Mouse (Mus musculus): ENCODE data around the gene Gm45234. TPM values are rescaled to one million over a fixed set of nuclear protein-coding genes. Genes with fewer than 3 reads are reported as not detected.

The Gm45234 gene
- total and polyA plus RNA-seq, 3 experiments, result not detected

- Histone ChIP-seq H3K4me3 (ENCODE audit: low read depth, low read length) (no peak overlapping the region), H3K4me1 (ENCODE audit: insufficient read depth, low read depth, low read length) (peaks cover 43% of the 10 kb centered on the region), H3K36me3 (replicated peaks) (peaks cover 87% of the 10 kb centered on the region), H3K27me3 (ENCODE audit: insufficient read depth, low read length) (no peaks in the 10 kb centered on the region), H3K9me3 (replicated peaks) (no peaks in the 10 kb centered on the region)
- TF ChIP-seq GATA2 (IDR thresholded peaks at IDR 0.05; ENCODE audit: borderline replicate concordance, low read depth, low read length) (no peak), CTCF (IDR thresholded peaks at IDR 0.05; ENCODE audit: low read depth, low read length) (no peak), TAL1 (conservative IDR thresholded peaks at IDR 0.05; ENCODE audit: low read depth, low read length) (no peak), GATA1 (IDR thresholded peaks at IDR 0.05; ENCODE audit: borderline replicate concordance, low read length) (no peak), POLR2AphosphoS5 (IDR thresholded peaks at IDR 0.05; ENCODE audit: insufficient replicate concordance, low read depth, low read length) (no peak)
- DNase-seq (ENCODE audit: low spot score) (no peak), ATAC-seq (ENCODE audit: extremely low read depth, insufficient number of reproducible peaks, low FRiP score, poor library complexity, severe bottlenecking) (no peak)
Measured at GRCm38 (mm10) chr6:124693243-124693981, 62.4 kb downstream of the Gm45234 start.

GRCm38 (mm10) chr6:124690517-124690916 lies 65.3 kb downstream of the Gm45234 start:
- ATAC-seq (ENCODE audit: extremely low read depth, insufficient number of reproducible peaks, low FRiP score, poor library complexity, severe bottlenecking) (no peak), DNase-seq (ENCODE audit: low spot score) (no peak)
- Histone ChIP-seq H3K36me3 (replicated peaks) (peaks cover 74% of the 10 kb centered on the region), H3K4me1 (ENCODE audit: insufficient read depth, low read depth, low read length) (peaks cover 70% of the 10 kb centered on the region), H3K4me3 (ENCODE audit: low read depth, low read length) (no peak overlapping the region), H3K27me3 (ENCODE audit: insufficient read depth, low read length) (no peaks in the 10 kb centered on the region), H3K9me3 (replicated peaks) (no peaks in the 10 kb centered on the region)
- TF ChIP-seq POLR2AphosphoS5 (IDR thresholded peaks at IDR 0.05; ENCODE audit: insufficient replicate concordance, low read depth, low read length) (no peak), CTCF (IDR thresholded peaks at IDR 0.05; ENCODE audit: low read depth, low read length) (no peak), GATA2 (IDR thresholded peaks at IDR 0.05; ENCODE audit: borderline replicate concordance, low read depth, low read length) (no peak), TAL1 (conservative IDR thresholded peaks at IDR 0.05; ENCODE audit: low read depth, low read length) (no peak), GATA1 (IDR thresholded peaks at IDR 0.05; ENCODE audit: borderline replicate concordance, low read length) (no peak)

Other genes with a start within 250 kb of the Gm45234 start
Only the 20 nearest of the 25 such genes appear.
- gene C1s2, start 119.9 kb downstream of the Gm45234 start, total RNA-seq (2014; fragmentation: Nextera tagmentation), result not detected in 2 replicates
- gene C1s2, start 119.9 kb downstream of the Gm45234 start, total RNA-seq (2017), result 0.05 and 0.12 TPM in 2 replicates
- gene C1s2, start 119.9 kb downstream of the Gm45234 start, polyA plus RNA-seq (2012), result not detected in 2 replicates
- gene Lpcat3, start 93.0 kb downstream of the Gm45234 start, total RNA-seq (2014; fragmentation: Nextera tagmentation), result 108 and 198 TPM in 2 replicates
- 95.7 and 101 TPM in 2 replicates for gene Lpcat3, start 93.0 kb downstream of the Gm45234 start, total RNA-seq (2017)
- 123 and 147 TPM in 2 replicates for gene Lpcat3, start 93.0 kb downstream of the Gm45234 start, polyA plus RNA-seq (2012)
- gene Emg1, start 43.8 kb downstream of the Gm45234 start, total RNA-seq (2014; fragmentation: Nextera tagmentation), result 117 and 120 TPM in 2 replicates
- gene Emg1, start 43.8 kb downstream of the Gm45234 start, total RNA-seq (2017), result 228 and 262 TPM in 2 replicates
- 254 and 287 TPM in 2 replicates for gene Emg1, start 43.8 kb downstream of the Gm45234 start, polyA plus RNA-seq (2012)
- gene Phb2, start 43.7 kb downstream of the Gm45234 start, total RNA-seq (2014; fragmentation: Nextera tagmentation), result 325 and 378 TPM in 2 replicates
- 432 and 434 TPM in 2 replicates for gene Phb2, start 43.7 kb downstream of the Gm45234 start, total RNA-seq (2017)
- 465 and 565 TPM in 2 replicates for gene Phb2, start 43.7 kb downstream of the Gm45234 start, polyA plus RNA-seq (2012)
- gene Ptpn6, start 17.3 kb downstream of the Gm45234 start, total RNA-seq (2014; fragmentation: Nextera tagmentation), result 66.2 and 72.6 TPM in 2 replicates
- 309 and 356 TPM in 2 replicates for gene Ptpn6, start 17.3 kb downstream of the Gm45234 start, total RNA-seq (2017)
- 54.9 and 129 TPM in 2 replicates for gene Ptpn6, start 17.3 kb downstream of the Gm45234 start, polyA plus RNA-seq (2012)
- 61.7 and 62.9 TPM in 2 replicates for gene Grcc10, start 14.6 kb downstream of the Gm45234 start, total RNA-seq (2014; fragmentation: Nextera tagmentation)
- 130 and 176 TPM in 2 replicates for gene Grcc10, start 14.6 kb downstream of the Gm45234 start, total RNA-seq (2017)
- gene Grcc10, start 14.6 kb downstream of the Gm45234 start, polyA plus RNA-seq (2012), result 26.1 and 38.8 TPM in 2 replicates
- 58.7 and 85.6 TPM in 2 replicates for gene Atn1, start 503 bp upstream of the Gm45234 start, total RNA-seq (2014; fragmentation: Nextera tagmentation)
- 1.9 and 3.0 TPM in 2 replicates for gene Atn1, start 503 bp upstream of the Gm45234 start, total RNA-seq (2017)
- gene Atn1, start 503 bp upstream of the Gm45234 start, polyA plus RNA-seq (2012), result 55.3 and 58.8 TPM in 2 replicates
- gene Eno2, start 13.7 kb upstream of the Gm45234 start, total RNA-seq (2014; fragmentation: Nextera tagmentation), result 1.1 and 3.2 TPM in 2 replicates
- 3.4 and 3.6 TPM in 2 replicates for gene Eno2, start 13.7 kb upstream of the Gm45234 start, total RNA-seq (2017)
- gene Eno2, start 13.7 kb upstream of the Gm45234 start, polyA plus RNA-seq (2012), result 0.13 and 0.29 TPM in 2 replicates
- not detected in 2 replicates for gene Lrrc23, start 23.7 kb upstream of the Gm45234 start, total RNA-seq (2014; fragmentation: Nextera tagmentation)
- gene Lrrc23, start 23.7 kb upstream of the Gm45234 start, total RNA-seq (2017), result 0.11 TPM in 1 of 2 replicates, not detected in the other
- gene Lrrc23, start 23.7 kb upstream of the Gm45234 start, polyA plus RNA-seq (2012), result not detected in 2 replicates
- 1.9 TPM in 2 replicates for gene Spsb2, start 52.6 kb upstream of the Gm45234 start, total RNA-seq (2014; fragmentation: Nextera tagmentation)
- 6.9 and 9.4 TPM in 2 replicates for gene Spsb2, start 52.6 kb upstream of the Gm45234 start, total RNA-seq (2017)
- gene Spsb2, start 52.6 kb upstream of the Gm45234 start, polyA plus RNA-seq (2012), result 10.1 and 10.9 TPM in 2 replicates
- 601 and 619 TPM in 2 replicates for gene Tpi1, start 58.3 kb upstream of the Gm45234 start, total RNA-seq (2014; fragmentation: Nextera tagmentation)
- gene Tpi1, start 58.3 kb upstream of the Gm45234 start, total RNA-seq (2017), result 903 and 1,035 TPM in 2 replicates
- 520 and 701 TPM in 2 replicates for gene Tpi1, start 58.3 kb upstream of the Gm45234 start, polyA plus RNA-seq (2012)
- gene Usp5, start 73.5 kb upstream of the Gm45234 start, total RNA-seq (2014; fragmentation: Nextera tagmentation), result 34.6 and 45.9 TPM in 2 replicates
- gene Usp5, start 73.5 kb upstream of the Gm45234 start, total RNA-seq (2017), result 67.0 and 76.8 TPM in 2 replicates
- gene Usp5, start 73.5 kb upstream of the Gm45234 start, polyA plus RNA-seq (2012), result 53.0 and 68.2 TPM in 2 replicates
- 109 and 112 TPM in 2 replicates for gene Cdca3, start 73.5 kb upstream of the Gm45234 start, total RNA-seq (2014; fragmentation: Nextera tagmentation)
- gene Cdca3, start 73.5 kb upstream of the Gm45234 start, total RNA-seq (2017), result 137 and 150 TPM in 2 replicates
- gene Cdca3, start 73.5 kb upstream of the Gm45234 start, polyA plus RNA-seq (2012), result 50.9 and 67.2 TPM in 2 replicates
- 1.1 TPM in 1 of 2 replicates, not detected in the other for gene Gnb3, start 84.3 kb upstream of the Gm45234 start, total RNA-seq (2014; fragmentation: Nextera tagmentation)
- not detected in 2 replicates for gene Gnb3, start 84.3 kb upstream of the Gm45234 start, total RNA-seq (2017)
- gene Gnb3, start 84.3 kb upstream of the Gm45234 start, polyA plus RNA-seq (2012), result not detected in 2 replicates
- gene P3h3, start 101.7 kb upstream of the Gm45234 start, total RNA-seq (2014; fragmentation: Nextera tagmentation), result not detected in 2 replicates
- gene P3h3, start 101.7 kb upstream of the Gm45234 start, total RNA-seq (2017), result 0.23 TPM in 1 of 2 replicates, not detected in the other
- not detected in 2 replicates for gene P3h3, start 101.7 kb upstream of the Gm45234 start, polyA plus RNA-seq (2012)
- not detected in 2 replicates for gene Gpr162, start 108.0 kb upstream of the Gm45234 start, total RNA-seq (2014; fragmentation: Nextera tagmentation)
- 0.22 and 0.41 TPM in 2 replicates for gene Gpr162, start 108.0 kb upstream of the Gm45234 start, total RNA-seq (2017)
- not detected in 2 replicates for gene Gpr162, start 108.0 kb upstream of the Gm45234 start, polyA plus RNA-seq (2012)
- gene Cd4, start 132.2 kb upstream of the Gm45234 start, total RNA-seq (2014; fragmentation: Nextera tagmentation), result not detected in 2 replicates
- gene Cd4, start 132.2 kb upstream of the Gm45234 start, total RNA-seq (2017), result 0.33 and 1.7 TPM in 2 replicates
- not detected in 2 replicates for gene Cd4, start 132.2 kb upstream of the Gm45234 start, polyA plus RNA-seq (2012)
- gene Lag3, start 155.7 kb upstream of the Gm45234 start, total RNA-seq (2014; fragmentation: Nextera tagmentation), result 0.68 TPM in 1 of 2 replicates, not detected in the other
- 0.12 TPM in 1 of 2 replicates, not detected in the other for gene Lag3, start 155.7 kb upstream of the Gm45234 start, total RNA-seq (2017)
- gene Lag3, start 155.7 kb upstream of the Gm45234 start, polyA plus RNA-seq (2012), result not detected in 2 replicates
- gene Ptms, start 164.1 kb upstream of the Gm45234 start, total RNA-seq (2014; fragmentation: Nextera tagmentation), result 5.6 and 6.3 TPM in 2 replicates
- 84.9 and 86.4 TPM in 2 replicates for gene Ptms, start 164.1 kb upstream of the Gm45234 start, total RNA-seq (2017)
- 34.1 and 43.1 TPM in 2 replicates for gene Ptms, start 164.1 kb upstream of the Gm45234 start, polyA plus RNA-seq (2012)
- gene Mlf2, start 175.4 kb upstream of the Gm45234 start, total RNA-seq (2014; fragmentation: Nextera tagmentation), result 167 and 180 TPM in 2 replicates
- 86.5 and 99.2 TPM in 2 replicates for gene Mlf2, start 175.4 kb upstream of the Gm45234 start, total RNA-seq (2017)
- 269 and 293 TPM in 2 replicates for gene Mlf2, start 175.4 kb upstream of the Gm45234 start, polyA plus RNA-seq (2012)